Mouse (Mus musculus): Measurements from ENCODE around the gene Fthl17b. TPM values are rescaled to one million over a fixed set of nuclear protein-coding genes. Genes with fewer than 3 reads are reported as not detected.
"Not testable (repeated sequence)": the region's sequence is repeated elsewhere in the genome, so short reads cannot be mapped to it uniquely, and the experiment has no call there.

Fthl17b gene
- total RNA-seq (2021) (not detected), polyA plus RNA-seq (2012; rRNA removed) (not detected in 2 replicates)
- long read RNA-seq, result 0 reads

DNA sequence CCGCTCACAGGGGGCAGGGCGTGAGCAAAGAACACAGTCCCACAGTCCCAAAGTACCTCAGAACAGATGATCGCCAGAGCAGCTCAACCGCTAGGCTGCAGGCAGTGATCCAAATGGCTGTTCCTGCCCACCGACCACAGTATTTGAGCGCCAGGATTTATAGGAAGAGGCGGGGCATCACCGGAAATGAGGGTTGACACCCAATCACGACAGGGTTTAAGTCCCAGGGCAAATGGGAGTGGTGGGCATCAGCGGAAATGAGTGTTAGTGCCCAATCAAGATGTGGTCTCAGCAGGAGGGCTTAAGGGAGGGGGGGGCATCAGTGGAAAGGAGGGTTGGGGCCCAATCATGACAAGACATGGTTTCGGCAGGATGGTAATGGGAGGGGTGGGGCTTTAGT is at the start of gene Fthl17b:
TSS of gene Fthl17b (minus strand) at position 101 of the 400 bp plus-strand sequence.
- DNase-seq, result not testable (repeated sequence)

DNA sequence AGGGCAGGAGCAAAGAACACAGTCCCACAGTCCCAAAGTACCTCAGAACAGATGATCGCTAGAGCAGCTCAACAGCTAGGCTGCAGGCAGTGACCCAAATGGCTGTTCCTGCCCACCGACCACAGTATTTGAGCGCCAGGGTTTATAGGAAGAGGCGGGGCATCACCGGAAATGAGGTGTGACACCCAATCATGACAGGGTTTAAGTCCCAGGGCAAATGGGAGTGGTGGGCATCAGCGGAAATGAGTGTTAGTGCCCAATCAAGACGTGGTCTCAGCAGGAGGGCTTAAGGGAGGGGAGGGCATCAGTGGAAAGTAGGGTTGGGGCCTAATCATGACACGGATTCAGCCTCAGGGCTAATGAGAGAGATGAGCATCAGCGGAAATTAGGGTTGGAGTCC is 23.9 kb upstream of the Fthl17b start, which contains the start of gene Fthl17d:
TSS of gene Fthl17d (minus strand) at position 101 of the 400 bp plus-strand sequence.
- DNase-seq, result not testable (repeated sequence)

DNA sequence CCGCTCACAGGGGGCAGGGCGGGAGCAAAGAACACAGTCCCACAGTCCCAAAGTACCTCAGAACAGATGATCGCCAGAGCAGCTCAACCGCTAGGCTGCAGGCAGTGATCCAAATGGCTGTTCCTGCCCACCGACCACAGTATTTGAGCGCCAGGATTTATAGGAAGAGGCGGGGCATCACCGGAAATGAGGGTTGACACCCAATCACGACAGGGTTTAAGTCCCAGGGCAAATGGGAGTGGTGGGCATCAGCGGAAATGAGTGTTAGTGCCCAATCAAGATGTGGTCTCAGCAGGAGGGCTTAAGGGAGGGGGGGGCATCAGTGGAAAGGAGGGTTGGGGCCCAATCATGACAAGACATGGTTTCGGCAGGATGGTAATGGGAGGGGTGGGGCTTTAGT is 13.7 kb upstream of the Fthl17b start, which contains the start of gene Fthl17c:
TSS of gene Fthl17c (minus strand) at position 101 of the 400 bp plus-strand sequence.
- not testable (repeated sequence) for DNase-seq

- DNase-seq, result not testable (repeated sequence)
These were observed 1.8 kb upstream of the Fthl17b start for GRCm38 (mm10) chrX:8964618-8965017.

- peak; percentile 81 for DNase-seq
These were observed 14.5 kb downstream of the Fthl17b start for GRCm38 (mm10) chrX:8948130-8948805.

DNA sequence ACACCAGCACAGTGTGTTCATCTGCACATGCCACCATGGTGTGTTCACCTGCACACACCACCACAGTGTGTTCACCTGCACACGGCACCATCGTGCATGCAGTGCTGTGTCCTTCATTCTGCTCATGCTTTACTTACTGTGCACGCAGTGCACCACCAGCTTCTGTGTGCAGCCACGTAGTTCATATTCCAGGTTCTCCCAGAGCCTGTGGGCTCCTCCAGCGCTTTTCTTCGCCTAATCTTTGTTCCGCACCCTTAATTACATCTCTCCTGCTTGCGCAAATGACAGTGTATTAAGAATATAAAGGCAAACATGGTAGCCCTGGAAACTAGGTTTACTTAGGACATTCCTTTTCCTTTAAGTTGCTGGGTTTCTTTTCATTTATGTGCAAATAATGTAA is 18.7 kb downstream of the Fthl17b start:
- DNase-seq, result no peak

DNA sequence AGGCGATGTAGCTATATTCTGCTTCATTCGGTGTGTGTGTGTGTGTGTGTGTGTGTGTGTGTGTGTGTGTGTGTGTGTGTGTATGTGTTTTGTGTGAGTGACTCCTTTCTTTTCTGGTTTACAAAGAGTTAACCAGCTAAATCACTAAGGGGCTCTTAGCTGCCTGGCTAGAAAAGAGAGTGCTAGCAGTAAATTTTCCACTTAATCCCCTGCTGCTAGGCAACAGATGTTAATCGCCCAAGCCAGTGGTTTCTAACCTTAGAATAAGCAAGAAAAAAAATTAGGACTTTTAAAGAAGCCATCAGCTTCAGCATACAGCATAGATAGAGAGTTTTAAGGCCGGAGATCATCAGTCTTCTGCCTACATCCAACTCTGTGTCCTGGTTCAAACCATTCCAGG is 35.5 kb downstream of the Fthl17b start:
- no peak for DNase-seq

- DNase-seq, result no peak
These were observed 40.8 kb downstream of the Fthl17b start for GRCm38 (mm10) chrX:8921813-8922607.

- DNase-seq, result no peak
These were observed 41.7 kb downstream of the Fthl17b start for GRCm38 (mm10) chrX:8921080-8921479.

Other genes with a start within 250 kb of the Fthl17b start
- not detected for gene Ssx9, start 214.5 kb downstream of the Fthl17b start, total RNA-seq (2021)
- not detected in 2 replicates for gene Ssx9, start 214.5 kb downstream of the Fthl17b start, polyA plus RNA-seq (2012; rRNA removed)
- not detected for gene Ssxb5, start 159.3 kb downstream of the Fthl17b start, total RNA-seq (2021)
- not detected in 2 replicates for gene Ssxb5, start 159.3 kb downstream of the Fthl17b start, polyA plus RNA-seq (2012; rRNA removed)
- not detected for gene Gm6592, start 119.0 kb downstream of the Fthl17b start, total RNA-seq (2021)
- gene Gm6592, start 119.0 kb downstream of the Fthl17b start, polyA plus RNA-seq (2012; rRNA removed), result not detected in 2 replicates
- not detected for gene Gm5751, start 88.7 kb downstream of the Fthl17b start, total RNA-seq (2021)
- not detected in 2 replicates for gene Gm5751, start 88.7 kb downstream of the Fthl17b start, polyA plus RNA-seq (2012; rRNA removed)
- gene B630019K06Rik, start 70.6 kb downstream of the Fthl17b start, total RNA-seq (2021), result 10 to 100 TPM in 1 of 2 experiments, 1 to 10 TPM in 1; 9.8 to 10.6 TPM
- gene B630019K06Rik, start 70.6 kb downstream of the Fthl17b start, polyA plus RNA-seq (2012; rRNA removed), result 16.7 and 18.1 TPM in 2 replicates
- not detected for gene Fthl17c, start 13.6 kb upstream of the Fthl17b start, total RNA-seq (2021)
- gene Fthl17c, start 13.6 kb upstream of the Fthl17b start, polyA plus RNA-seq (2012; rRNA removed), result not detected in 2 replicates
- gene Fthl17d, start 23.8 kb upstream of the Fthl17b start, total RNA-seq (2021), result not detected
- not detected in 2 replicates for gene Fthl17d, start 23.8 kb upstream of the Fthl17b start, polyA plus RNA-seq (2012; rRNA removed)
- gene Fthl17e, start 70.5 kb upstream of the Fthl17b start, total RNA-seq (2021), result not detected
- not detected in 2 replicates for gene Fthl17e, start 70.5 kb upstream of the Fthl17b start, polyA plus RNA-seq (2012; rRNA removed)
- gene Fthl17f, start 100.0 kb upstream of the Fthl17b start, total RNA-seq (2021), result not detected
- not detected in 2 replicates for gene Fthl17f, start 100.0 kb upstream of the Fthl17b start, polyA plus RNA-seq (2012; rRNA removed)
- gene 4930402K13Rik, start 141.6 kb upstream of the Fthl17b start, total RNA-seq (2021), result not detected
- not detected in 2 replicates for gene 4930402K13Rik, start 141.6 kb upstream of the Fthl17b start, polyA plus RNA-seq (2012; rRNA removed)
- gene Lancl3, start 236.9 kb upstream of the Fthl17b start, total RNA-seq (2021), result 1 to 10 TPM; 2.4 TPM
- gene Lancl3, start 236.9 kb upstream of the Fthl17b start, polyA plus RNA-seq (2012; rRNA removed), result 1.9 and 2.1 TPM in 2 replicates